ENCODE assay signal across 9 mouse cellular contexts in genomic region chr4:47521884-47522605, GRCm38 (mm10). TPM values are rescaled to one million over a fixed set of nuclear protein-coding genes. Genes with fewer than 3 reads are reported as not detected.
A peak's percentile ranks its signal among the peaks of the same experiment; 100 is the strongest.
DNase-seq lines count a peak whose midpoint lies in the region; ATAC-seq and TF ChIP-seq lines count a peak whose summit lies in the region.
"Had no signal": no experiment of that assay in that cellular context is flagged by ENCODE, and none has a peak within 500 bp of the region (broad histone marks: within the 10 kb centered on the region; RNA-seq: fewer than 3 reads in every experiment).

No protein-coding gene starts in this region.

- no peak overlapping the region for H3K4me2 ChIP-seq in intestine, postnatal 0 days (replicated peaks; ENCODE audit: low read depth)
- no peak overlapping the region for H3K4me2 ChIP-seq in intestine, embryonic 16.5 days (ENCODE audit: low read depth, low read length)
- H3K4me2 ChIP-seq: neural tube, embryonic 12.5 days had no signal

- no peaks in the 10 kb centered on the region for H3K27me3 ChIP-seq in intestine, postnatal 0 days (replicated peaks; ENCODE audit: control insufficient read depth, insufficient read depth, low read length)
- H3K27me3 ChIP-seq in intestine, embryonic 16.5 days (replicated peaks; ENCODE audit: control insufficient read depth, insufficient read depth, low read length), result no peaks in the 10 kb centered on the region
- peaks cover 7 to 10% of the 10 kb centered on the region in 2 experiments for H3K27me3 ChIP-seq in MEL (ENCODE audit: control insufficient read depth in 1 of 2, insufficient read depth in 2 of 2, low read length in 2 of 2)
- H3K27me3 ChIP-seq in cerebellum, adult 2 months (ENCODE audit: control insufficient read depth, insufficient read depth, low read length), result no peaks in the 10 kb centered on the region
- H3K27me3 ChIP-seq: neural tube, embryonic 12.5 days had no signal

- TF ChIP-seq RAD21 in MEL (IDR thresholded peaks at IDR 0.05; ENCODE audit: low read depth, low read length), result peak; percentile 48

- TF ChIP-seq EP300 in MEL (IDR thresholded peaks at IDR 0.05; ENCODE audit: low read depth in 1 of 2, low read length in 2 of 2), result no peak

- TF ChIP-seq POLR2A in MEL (IDR thresholded peaks at IDR 0.05; ENCODE audit: control insufficient read depth in 1 of 2, insufficient read depth in 1 of 2, low read depth in 1 of 2, low read length in 2 of 2, poor library complexity in 1 of 2), result no peak
- no peak for TF ChIP-seq POLR2A in cerebellum, adult 2 months (IDR thresholded peaks at IDR 0.05; ENCODE audit: borderline replicate concordance, insufficient read depth, low read length)

- DNase-seq in MEL (ENCODE audit: low read depth, low spot score), result peak; percentile 14
- DNase-seq in cerebellum, adult 2 months, result peak; percentile 31 to 56
- DNase-seq in heart, postnatal 36 days, result peak; percentile 9 to 10
- DNase-seq in spleen, postnatal 14 days (ENCODE audit: low spot score in 2 of 2), result no peak
- no peak for DNase-seq in gastrocnemius, postnatal 14 days

- H3K4me1 ChIP-seq in intestine, postnatal 0 days (replicated peaks; ENCODE audit: control insufficient read depth, insufficient read depth, low read length), result no peaks in the 10 kb centered on the region
- no peaks in the 10 kb centered on the region for H3K4me1 ChIP-seq in intestine, embryonic 16.5 days (ENCODE audit: control insufficient read depth, insufficient read depth, low read length)
- no peaks in the 10 kb centered on the region for H3K4me1 ChIP-seq in MEL (ENCODE audit: control insufficient read depth in 1 of 2, insufficient read depth in 2 of 2, low read length in 2 of 2)
- H3K4me1 ChIP-seq in cerebellum, adult 2 months (ENCODE audit: control insufficient read depth, insufficient read depth, low read length), result peaks cover 10% of the 10 kb centered on the region
- H3K4me1 ChIP-seq: neural tube, embryonic 12.5 days had no signal

- intact Hi-C loops in heart, postnatal 36 days (cut with DNase I), result loop anchor here (1.0 to 5.0 kb wide), 2 partner anchors 675 to 859 kb away; no protein-coding TSS in a partner anchor
- intact Hi-C loops in gastrocnemius, postnatal 14 days (cut with DNase I; ENCODE audit: low total_unique reads), result no loop called here

- no peak overlapping the region for H3K9ac ChIP-seq in intestine, postnatal 0 days (ENCODE audit: low read depth, low read length)
- no peak overlapping the region for H3K9ac ChIP-seq in intestine, embryonic 16.5 days (ENCODE audit: low read depth, low read length)
- no peak overlapping the region for H3K9ac ChIP-seq in MEL (ENCODE audit: control insufficient read depth, low read depth, low read length, poor library complexity, severe bottlenecking)
- H3K9ac ChIP-seq: neural tube, embryonic 12.5 days had no signal

- H3K79me2 ChIP-seq in MEL (ENCODE audit: control insufficient read depth, insufficient read depth, low read length, poor library complexity), result no peaks in the 10 kb centered on the region

- no peaks in the 10 kb centered on the region for H3K9me3 ChIP-seq in intestine, postnatal 0 days (ENCODE audit: control insufficient read depth)
- no peaks in the 10 kb centered on the region for H3K9me3 ChIP-seq in intestine, embryonic 16.5 days (ENCODE audit: control insufficient read depth, low read length)
- H3K9me3 ChIP-seq in MEL (replicated peaks; ENCODE audit: insufficient read depth, low read length), result no peaks in the 10 kb centered on the region
- H3K9me3 ChIP-seq: neural tube, embryonic 12.5 days had no signal

- H3K36me3 ChIP-seq in intestine, postnatal 0 days (ENCODE audit: control insufficient read depth, insufficient read depth), result no peaks in the 10 kb centered on the region
- H3K36me3 ChIP-seq in intestine, embryonic 16.5 days (ENCODE audit: control insufficient read depth, insufficient read depth, low read length), result no peaks in the 10 kb centered on the region
- no peaks in the 10 kb centered on the region for H3K36me3 ChIP-seq in MEL (ENCODE audit: control insufficient read depth in 1 of 2, insufficient read depth in 2 of 2, low read length in 2 of 2)
- H3K36me3 ChIP-seq: neural tube, embryonic 12.5 days had no signal

- H3K4me3 ChIP-seq in intestine, postnatal 0 days (ENCODE audit: low read depth, low read length), result no peak overlapping the region
- no peak overlapping the region for H3K4me3 ChIP-seq in intestine, embryonic 16.5 days (ENCODE audit: low read length)
- no peak overlapping the region for H3K4me3 ChIP-seq in MEL (ENCODE audit: control insufficient read depth in 1 of 2, insufficient read depth in 1 of 2, low read depth in 2 of 2, low read length in 2 of 2)
- no peak overlapping the region for H3K4me3 ChIP-seq in cerebellum, adult 2 months (replicated peaks; ENCODE audit: insufficient read depth, low read depth, low read length)
- H3K4me3 ChIP-seq: neural tube, embryonic 12.5 days had no signal

- TF ChIP-seq CTCF in intestine, postnatal 0 days (IDR thresholded peaks at IDR 0.05; ENCODE audit: low read depth), result peak; percentile 67
- TF ChIP-seq CTCF in MEL (IDR thresholded peaks at IDR 0.05 in 2 of 3, conservative IDR thresholded peaks at IDR 0.05 in 1 of 3; ENCODE audit: control insufficient read depth in 1 of 3, insufficient read depth in 1 of 3, low read depth in 2 of 3, low read length in 3 of 3, poor library complexity in 1 of 3, severe bottlenecking in 1 of 3), result peak in 2 of 3 experiments; percentile 8 to 37; a peak in 2 of 6 replicates
- peak; percentile 48; the same call in 1 of the 2 replicates for TF ChIP-seq CTCF in cerebellum, adult 2 months (IDR thresholded peaks at IDR 0.05; ENCODE audit: borderline replicate concordance, insufficient read depth, low read depth, low read length)

- H3K27ac ChIP-seq in intestine, postnatal 0 days (ENCODE audit: low read depth, low read length), result no peak overlapping the region
- no peak overlapping the region for H3K27ac ChIP-seq in intestine, embryonic 16.5 days (ENCODE audit: low read length)
- no peak overlapping the region for H3K27ac ChIP-seq in MEL (ENCODE audit: control insufficient read depth, low read depth, low read length)
- no peak overlapping the region for H3K27ac ChIP-seq in cerebellum, adult 2 months (ENCODE audit: insufficient read depth, low read length)
- H3K27ac ChIP-seq: neural tube, embryonic 12.5 days had no signal

- no peak for ATAC-seq in intestine, postnatal 0 days
- ATAC-seq in intestine, embryonic 16.5 days, result no peak
- peak; percentile 31; the same call in 1 of the 2 replicates for ATAC-seq in megakaryocyte progenitor cell, adult 5-6 weeks (replicated peaks; ENCODE audit: poor library complexity)

- WGBS in intestine, postnatal 0 days, result 87% methylated on average over 6 of the region's 6 CpGs
- 83% methylated on average over 6 of the region's 6 CpGs for WGBS in intestine, embryonic 16.5 days
- 70% methylated on average over 6 of the region's 6 CpGs for WGBS in cerebellum, adult 2 months

TF ChIP-seq in MEL, 35 proteins besides CTCF, POLR2A, EP300 and RAD21:
- TF ChIP-seq TBP (IDR thresholded peaks at IDR 0.05; ENCODE audit: low read depth, low read length), result no peak
- TF ChIP-seq TAL1 (IDR thresholded peaks at IDR 0.05; ENCODE audit: low read length), result no peak
- no peak for TF ChIP-seq POLR2AphosphoS2 (IDR thresholded peaks at IDR 0.05; ENCODE audit: low read length)
- TF ChIP-seq MAX (IDR thresholded peaks at IDR 0.05; ENCODE audit: low read length), result no peak
- TF ChIP-seq SMC3 (IDR thresholded peaks at IDR 0.05; ENCODE audit: low read depth, low read length), result peak; percentile 34
- TF ChIP-seq NELFE (IDR thresholded peaks at IDR 0.05; ENCODE audit: low read depth, low read length), result no peak
- no peak for TF ChIP-seq GABPA (IDR thresholded peaks at IDR 0.05; ENCODE audit: low read depth, low read length)
- TF ChIP-seq ELF1 (IDR thresholded peaks at IDR 0.05; ENCODE audit: low read depth, low read length), result no peak
- 0 out of 2 replicates have a peak, but pooled peaks have one; percentile 19 for TF ChIP-seq ZC3H11A (IDR thresholded peaks at IDR 0.05; ENCODE audit: low read depth, low read length)
- TF ChIP-seq USF2 (IDR thresholded peaks at IDR 0.05; ENCODE audit: borderline replicate concordance in 1 of 2, insufficient read depth in 1 of 2, low read depth in 1 of 2, low read length in 2 of 2), result no peak
- TF ChIP-seq ETS1 (IDR thresholded peaks at IDR 0.05; ENCODE audit: low read depth, low read length), result no peak
- TF ChIP-seq UBTF (IDR thresholded peaks at IDR 0.05; ENCODE audit: borderline replicate concordance, insufficient read depth, low read depth, low read length), result no peak
- TF ChIP-seq MAZ (IDR thresholded peaks at IDR 0.05; ENCODE audit: low read depth, low read length), result no peak
- no peak for TF ChIP-seq RCOR1 (IDR thresholded peaks at IDR 0.05; ENCODE audit: low read depth, low read length)
- no peak for TF ChIP-seq TCF12 (IDR thresholded peaks at IDR 0.05; ENCODE audit: low read depth, low read length)
- TF ChIP-seq KAT2A (conservative IDR thresholded peaks at IDR 0.05; ENCODE audit: low read depth, low read length), result no peak

RNA-seq across cellular contexts. Expression of gene Sec61b, which starts 47.6 kb away (rescaled TPM):
- polyA plus RNA-seq in intestine, postnatal 0 days (2015; fragmentation: Nextera tagmentation; extraction: Ambion mirVana), result 381 and 392 TPM in 2 replicates
- 404 and 418 TPM in 2 replicates for polyA plus RNA-seq in intestine, embryonic 16.5 days (2015; fragmentation: Nextera tagmentation; extraction: Ambion mirVana)
- total RNA-seq in MEL (2012; rRNA removed), result 538 and 557 TPM in 2 replicates
- polyA plus RNA-seq in MEL (2012; ENCODE audit: insufficient read depth in 1 of 2, insufficient read length in 2 of 2, low read depth in 1 of 2, low replicate concordance in 2 of 2, missing spikeins in 1 of 2), result 100 to 1,000 TPM in 1 of 2 experiments, not detected in 1; 329 TPM
- 72.9 and 82.1 TPM in 2 replicates for polyA plus RNA-seq in cerebellum, adult 2 months (2012; rRNA removed)
- total RNA-seq in heart, postnatal 36 days (2021), result 10 to 100 TPM; 22.3 to 22.6 TPM
- 584 and 670 TPM in 2 replicates for total RNA-seq in megakaryocyte progenitor cell, adult 5-6 weeks (2015)
- 230 and 279 TPM in 2 replicates for total RNA-seq in megakaryocyte progenitor cell, adult 5-6 weeks (2017)
- 10 to 100 TPM; 41.9 to 56.6 TPM for total RNA-seq in gastrocnemius, postnatal 14 days (2021)

RNA-seq across cellular contexts. Expression of gene Alg2, which starts 47.9 kb away (rescaled TPM):
- polyA plus RNA-seq in intestine, postnatal 0 days (2015; fragmentation: Nextera tagmentation; extraction: Ambion mirVana), result 28.1 and 29.2 TPM in 2 replicates
- polyA plus RNA-seq in intestine, embryonic 16.5 days (2015; fragmentation: Nextera tagmentation; extraction: Ambion mirVana), result 50.6 and 52.2 TPM in 2 replicates
- total RNA-seq in MEL (2012; rRNA removed), result 10.1 and 11.6 TPM in 2 replicates
- 10 to 100 TPM; 31.3 to 48.1 TPM for polyA plus RNA-seq in MEL (2012; ENCODE audit: insufficient read depth in 1 of 2, insufficient read length in 2 of 2, low read depth in 1 of 2, low replicate concordance in 2 of 2, missing spikeins in 1 of 2)
- polyA plus RNA-seq in cerebellum, adult 2 months (2012; rRNA removed), result 98.1 and 101 TPM in 2 replicates
- 1 to 10 TPM; 5.2 to 6.3 TPM for total RNA-seq in heart, postnatal 36 days (2021)
- total RNA-seq in megakaryocyte progenitor cell, adult 5-6 weeks (2015), result 43.4 and 48.4 TPM in 2 replicates
- total RNA-seq in megakaryocyte progenitor cell, adult 5-6 weeks (2017), result 18.0 and 19.5 TPM in 2 replicates
- total RNA-seq in gastrocnemius, postnatal 14 days (2021), result 10 to 100 TPM; 12.8 to 15.7 TPM

Comparison
In these comparisons a context has a peak if more than half of its experiments do, and no peak if none do; other contexts are left out.
1. DNase-seq: peak in MEL (single experiment), cerebellum, adult 2 months (2 of 2) and heart, postnatal 36 days (2 of 2); none in spleen, postnatal 14 days (0 of 2) and gastrocnemius, postnatal 14 days (single experiment).
2. Peak in every context shown above with its lines, with median percentiles within 50 percentile points of each other: CTCF ChIP-seq.